Mouse (Mus musculus): ENCODE measurements around the gene Ankrd44.

- TF ChIP-seq ZNF384 (IDR thresholded peaks at IDR 0.05; ENCODE audit: low read depth, low read length) (no peak), MAFK (IDR thresholded peaks at IDR 0.05; ENCODE audit: insufficient read depth, low read depth, low read length) (no peak), ZC3H11A (IDR thresholded peaks at IDR 0.05; ENCODE audit: borderline replicate concordance, low read depth, low read length) (no peak), CHD2 (IDR thresholded peaks at IDR 0.05; ENCODE audit: low read depth, low read length) (no peak)
Measured at GRCm38 (mm10) chr1:54864928-54865652, 61.1 kb downstream of the Ankrd44 start.

Measured in ES-E14 (cell line).